Mouse (Mus musculus) spleen, adult 12 weeks (tissue): ENCODE measurements around the gene Krtap5-2.
"Not testable (repeated sequence)": the region's sequence is repeated elsewhere in the genome, so short reads cannot be mapped to it uniquely, and the experiment has no call there.

ENCODE experiments used
- DNase-seq: peaks from one replicate; pipeline ENCODE4 v3.0.0; 2022; ENCODE audit warnings: low spot score

Gene Krtap5-2

DNA sequence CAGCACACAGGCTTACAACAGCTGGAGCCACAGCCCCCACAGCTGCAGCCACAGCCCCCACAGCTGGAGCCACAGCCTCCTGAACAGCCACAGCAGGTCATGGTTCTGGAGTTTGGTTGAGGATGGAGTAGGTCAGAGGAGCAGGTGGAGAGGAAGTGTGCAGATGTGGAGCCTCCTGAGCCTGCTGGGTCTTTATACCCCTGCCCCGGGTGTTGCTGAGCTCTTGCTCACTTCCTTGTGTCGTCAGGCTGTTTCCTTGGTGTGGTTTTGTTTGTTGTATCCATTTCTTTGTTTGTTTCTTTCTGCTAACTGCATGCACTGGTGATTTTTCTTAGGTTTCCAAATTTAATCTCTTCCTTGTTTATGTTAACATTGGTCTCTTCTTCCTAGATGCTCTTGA lies 39.9 kb downstream of the Krtap5-2 start, which contains the start of gene Gm39115:
Gene Gm39115 (minus strand): TSS at position 101 of the 400 bp plus-strand sequence.
- DNase-seq, result not testable (repeated sequence)

DNA sequence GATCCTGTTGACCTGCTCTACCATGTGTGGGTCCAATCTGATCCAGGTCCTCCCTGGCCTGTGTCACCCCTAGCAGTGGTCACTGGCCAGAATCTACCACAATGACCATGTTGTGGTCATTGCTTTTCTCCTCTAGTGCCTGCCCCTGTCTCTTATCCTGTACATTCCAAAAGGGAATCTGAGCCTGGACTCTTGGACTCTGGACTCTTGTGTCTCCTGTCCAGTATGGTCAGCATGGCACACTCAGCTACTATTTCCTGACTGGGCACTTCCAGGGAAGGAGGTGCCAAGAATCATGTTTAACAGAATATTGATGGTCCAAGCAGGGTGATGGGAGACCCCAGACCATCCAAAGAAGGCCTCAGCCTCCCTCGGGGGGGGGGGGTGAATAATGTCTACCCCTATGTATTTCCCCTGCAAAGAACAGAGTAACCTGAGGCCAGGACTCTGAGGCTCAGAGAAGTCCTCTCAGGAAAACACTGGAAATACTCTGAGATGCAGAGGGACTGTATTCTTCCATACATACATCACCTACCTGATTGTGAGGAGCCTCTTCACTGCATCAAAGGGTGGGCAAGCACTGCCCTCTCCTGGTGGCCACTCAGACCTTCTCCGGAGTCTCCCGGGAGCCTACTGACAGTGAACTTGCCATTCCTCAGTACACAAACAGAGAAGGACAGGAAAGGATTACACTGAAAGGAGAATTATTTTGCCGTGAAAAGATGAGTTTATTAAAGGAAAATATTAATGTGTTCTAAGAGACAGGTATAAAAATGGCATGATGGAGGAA lies 41.4 kb downstream of the Krtap5-2 start:
- no peak for DNase-seq

- no peak for DNase-seq
These were observed 47.0 kb downstream of the Krtap5-2 start for GRCm38 (mm10) chr7:142128843-142129242.
